Mouse (Mus musculus) mouse trophoblast stem cell (cell line): ENCODE measurements around the gene Srp14.

Experiments
- in situ Hi-C, 2 experiments: fragments of 300-500 bp; cut with MseI, MboI; formaldehyde crosslinking; loops; 2 replicates in 1 of 2; 3 replicates in 1 of 2; pipeline ENCODE4 v1.15.1; 2025

Srp14 gene

DNA sequence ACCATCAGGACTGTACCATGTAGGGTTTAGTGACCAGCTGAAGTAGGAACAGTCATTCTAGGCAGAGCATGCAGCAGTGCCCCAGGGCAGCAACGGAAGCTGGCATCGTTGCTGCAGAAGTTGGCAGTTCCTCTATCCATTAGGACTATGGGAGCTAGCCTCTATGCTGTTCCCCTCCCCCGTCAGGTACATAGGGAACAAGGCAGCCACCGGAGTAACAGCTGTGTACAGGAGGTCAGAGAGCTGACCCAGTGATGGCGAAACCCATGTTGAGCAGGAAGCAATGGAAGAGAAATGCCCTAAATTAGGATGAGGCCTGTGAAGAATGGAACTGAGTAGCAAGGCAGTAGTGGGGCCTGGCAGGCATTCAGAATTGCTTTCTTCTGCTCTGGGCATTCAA, 37.3 kb downstream of the Srp14 start:
- in situ Hi-C loops = no loop called here

- in situ Hi-C loops = loop anchor here in 1 of 2 experiments (10.0 kb wide), 1 partner anchor 167 kb away; no protein-coding TSS in a partner anchor
Observed at GRCm38 (mm10) chr2:118431589-118431988, 47.9 kb downstream of the Srp14 start.

DNA sequence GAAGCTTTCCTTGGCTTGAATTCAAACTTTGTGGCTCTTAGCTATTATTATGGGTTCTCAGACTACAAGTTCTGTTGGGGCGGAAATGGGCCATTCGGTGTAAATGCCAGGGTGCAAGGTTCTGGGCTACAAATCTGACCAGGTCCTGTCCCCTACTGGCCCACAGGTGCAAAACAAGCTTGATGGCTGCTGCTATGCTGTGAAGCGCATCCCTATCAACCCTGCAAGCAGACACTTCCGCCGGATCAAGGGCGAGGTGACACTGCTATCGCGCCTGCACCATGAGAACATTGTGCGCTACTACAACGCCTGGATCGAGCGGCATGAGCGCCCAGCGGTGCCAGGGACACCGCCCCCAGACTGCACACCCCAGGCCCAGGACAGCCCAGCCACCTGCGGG, 48.9 kb downstream of the Srp14 start:
- in situ Hi-C loops = loop anchor here in 1 of 2 experiments (10.0 kb wide), 1 partner anchor 166 kb away; no protein-coding TSS in a partner anchor

GRCm38 (mm10) chr2:118429297-118429696, 50.2 kb downstream of the Srp14 start:
- in situ Hi-C loops = no loop called here

- in situ Hi-C loops = no loop called here
Observed at GRCm38 (mm10) chr2:118428296-118428695, 51.2 kb downstream of the Srp14 start.
